Mouse (Mus musculus) kidney, postnatal 14 days (tissue): Measurements from ENCODE around the gene Pik3r1.

ENCODE experiments used
- DNase-seq: peaks from one replicate; pipeline ENCODE4 v3.0.0; 2022; ENCODE audit warnings: mixed read lengths

The Pik3r1 gene

DNA sequence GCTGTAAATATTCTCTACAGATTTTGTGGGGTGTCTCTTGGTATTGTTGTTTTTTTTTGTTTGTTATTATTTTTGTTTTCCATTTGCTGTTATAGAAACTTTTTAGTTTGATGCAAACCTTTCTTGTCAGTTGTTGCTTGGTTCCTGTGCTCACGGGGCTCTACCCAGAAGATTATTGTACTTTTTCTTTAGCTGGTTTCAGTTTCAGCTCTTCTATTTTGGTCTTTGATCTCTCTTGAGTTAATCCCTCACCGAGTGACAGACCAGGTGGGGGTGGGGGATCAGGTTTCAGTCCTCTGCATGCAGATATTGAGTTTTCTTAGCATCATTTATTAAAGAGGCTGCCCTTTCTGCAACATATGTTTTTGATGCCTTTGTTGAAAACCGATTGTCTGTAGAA is 99.2 kb downstream of the Pik3r1 start:
- no peak for DNase-seq

- DNase-seq = no peak
Measured at GRCm38 (mm10) chr13:101664010-101664409, 104.0 kb downstream of the Pik3r1 start.

DNA sequence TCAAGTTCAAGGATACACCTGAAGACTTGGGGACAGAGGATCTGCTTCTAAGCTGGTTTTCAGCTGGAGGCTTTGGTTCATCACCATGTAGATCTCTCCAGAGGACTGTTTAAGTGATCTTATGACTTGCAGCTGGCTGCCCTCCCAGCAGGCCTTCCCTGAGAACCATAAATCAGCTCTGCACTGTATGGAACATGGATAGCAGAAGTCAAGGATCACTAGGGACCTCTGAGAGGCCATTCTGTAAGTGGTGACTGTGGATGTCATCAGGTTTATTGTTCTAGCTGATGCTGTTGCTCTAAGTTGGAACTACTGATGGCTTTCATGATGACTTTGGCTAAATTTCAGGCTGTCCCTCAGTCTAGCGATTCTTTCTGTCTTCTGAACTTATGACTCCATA is 105.1 kb downstream of the Pik3r1 start:
- no peak for DNase-seq

GRCm38 (mm10) chr13:101661567-101661966 is 106.5 kb downstream of the Pik3r1 start:
- DNase-seq = no peak

- no peak for DNase-seq
Measured at GRCm38 (mm10) chr13:101660187-101660586, 107.8 kb downstream of the Pik3r1 start.

DNA sequence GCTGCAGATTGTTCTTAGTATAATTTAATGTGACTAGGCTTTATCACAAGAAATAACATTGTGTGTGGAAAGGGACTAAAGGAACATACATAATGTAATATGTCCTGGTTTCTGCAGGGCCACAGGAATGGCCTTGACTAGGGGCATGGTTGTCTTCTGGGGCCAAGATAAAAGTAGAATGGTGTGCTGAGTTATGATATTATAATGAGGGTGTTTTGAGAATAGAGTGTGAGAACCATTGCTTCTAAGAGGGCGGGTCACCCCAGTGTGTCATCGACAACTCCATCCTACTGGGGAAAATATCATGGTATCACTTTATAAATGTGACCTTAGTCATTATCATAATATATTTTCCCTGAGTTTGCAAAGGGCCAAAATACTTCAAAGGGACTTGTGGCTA is 115.9 kb downstream of the Pik3r1 start:
- DNase-seq = no peak

DNA sequence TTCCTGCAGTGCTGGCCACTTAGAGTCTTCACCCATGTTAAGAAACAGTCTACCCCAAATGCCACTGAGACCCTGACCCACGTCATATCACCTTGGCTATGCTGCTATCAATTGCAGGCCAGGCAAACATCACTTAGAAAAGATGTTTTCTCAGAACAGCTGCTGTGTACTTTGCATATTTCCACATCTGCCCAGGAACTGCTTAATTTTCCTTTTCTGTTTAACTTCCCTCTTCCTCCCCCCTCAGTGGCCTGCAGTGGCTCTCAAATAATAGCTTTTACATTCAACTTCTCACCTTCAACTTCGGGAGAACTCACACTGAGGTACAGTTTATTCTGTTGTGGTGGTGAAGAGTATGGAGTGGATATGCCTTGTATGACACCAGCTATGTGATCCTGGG is 126.4 kb downstream of the Pik3r1 start:
- DNase-seq = no peak

- no peak for DNase-seq
Measured at GRCm38 (mm10) chr13:101635837-101636236, 132.2 kb downstream of the Pik3r1 start.

- DNase-seq = no peak
Measured at GRCm38 (mm10) chr13:101634420-101634819, 133.6 kb downstream of the Pik3r1 start.

GRCm38 (mm10) chr13:101633620-101634019 is 134.4 kb downstream of the Pik3r1 start:
- DNase-seq = no peak

GRCm38 (mm10) chr13:101632771-101633170 is 135.2 kb downstream of the Pik3r1 start:
- no peak for DNase-seq

DNA sequence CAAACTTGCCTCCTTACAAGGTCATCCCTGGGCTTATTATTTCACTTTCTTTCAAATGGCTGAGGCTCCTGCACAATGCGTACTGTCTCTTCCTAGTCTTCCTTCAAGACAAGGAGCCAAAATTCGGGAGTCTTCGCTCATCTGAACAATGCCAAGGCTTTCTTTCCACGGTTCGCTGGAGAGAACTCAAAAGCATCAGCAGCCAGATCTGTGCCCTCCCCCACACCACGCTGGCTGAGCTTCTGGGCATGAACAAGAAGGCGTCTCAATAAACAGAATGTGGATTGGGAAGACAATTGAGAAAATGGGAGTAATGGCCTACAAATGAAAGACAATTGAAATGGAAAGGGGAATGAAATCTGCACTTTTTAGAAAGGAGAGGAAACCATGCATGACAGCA is 136.5 kb downstream of the Pik3r1 start:
- DNase-seq = peak; percentile 10
